Mouse (Mus musculus) kidney, adult 2 months (tissue): ENCODE measurements around the gene Prpf31.

ENCODE experiments used
- CTCF ChIP-seq: fragments of 200-500 bp; conservative IDR thresholded peaks from 2 replicates; pipeline ENCODE4 v1.5.1; 2011; ENCODE audit warnings: low read depth, mild to moderate bottlenecking, control low read depth, low read length, moderate library complexity, mixed read lengths; ENCODE audit not compliant: insufficient read depth, insufficient read length
- POLR2A ChIP-seq: fragments of 200-500 bp; IDR thresholded peaks from one replicate; pipeline ENCODE4 v1.6.1; 2011; ENCODE audit warnings: low read depth, low read length, control low read depth

DNA sequence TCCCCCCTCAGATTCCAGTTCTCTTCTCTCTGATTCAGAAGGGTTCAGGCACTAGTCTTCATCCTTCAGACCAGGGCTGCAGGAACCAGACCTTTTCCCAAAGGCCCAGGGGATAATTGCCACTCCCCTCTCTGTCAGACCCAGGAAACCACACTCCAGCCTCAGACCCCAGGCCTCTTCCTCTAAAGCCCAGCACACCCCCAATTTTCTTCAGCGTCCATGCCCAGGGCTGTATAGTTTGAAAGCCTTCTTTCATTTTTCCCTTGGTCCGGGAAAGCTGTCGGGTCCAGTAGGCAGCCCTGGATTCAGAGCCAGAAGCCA is 45.4 kb downstream of the Prpf31 start:
- no peak for TF ChIP-seq CTCF
- TF ChIP-seq POLR2A, result no peak
